Mouse (Mus musculus) B cell, adult 2 months (primary cell): ENCODE results near the gene Col11a2.
A peak's percentile ranks its signal among the peaks of the same experiment; 100 is the strongest.

ENCODE experiments used
- DNase-seq, 2 experiments: peaks; one replicate each; pipeline ENCODE4 v3.0.0; 2022

Col11a2 gene

GRCm38 (mm10) chr17:34107109-34107867 is 68.1 kb downstream of the Col11a2 start:
- no peak for DNase-seq

GRCm38 (mm10) chr17:34108460-34108859 is 69.2 kb downstream of the Col11a2 start:
- no peak for DNase-seq

GRCm38 (mm10) chr17:34109038-34109805 is 70.0 kb downstream of the Col11a2 start:
- DNase-seq: peak; percentile 48 to 52

- DNase-seq: no peak
Observed at GRCm38 (mm10) chr17:34109806-34110195, 70.6 kb downstream of the Col11a2 start.

GRCm38 (mm10) chr17:34110309-34110708 is 71.1 kb downstream of the Col11a2 start:
- no peak for DNase-seq

- no peak for DNase-seq
Observed at GRCm38 (mm10) chr17:34114114-34114513, 74.9 kb downstream of the Col11a2 start.
